Mouse (Mus musculus) intestine, embryonic 14.5 days (tissue): Measurements from ENCODE around the gene Six2. TPM values are rescaled to one million over a fixed set of nuclear protein-coding genes. Genes with fewer than 3 reads are reported as not detected.

Experiments used
- ATAC-seq: fragments of 200-750 bp; cut with Nextera tagmentation; replicated peaks from 2 replicates; pipeline ENCODE4 v1.8.0; 2017; ENCODE audit warnings: low read depth, moderate number of reproducible peaks, moderate TSS enrichment, moderate library complexity; ENCODE audit not compliant: low FRiP score, low TSS enrichment
- DNase-seq: peaks from one replicate; pipeline ENCODE4 v3.0.0-alpha.2; 2018; ENCODE audit warnings: low spot score
- H3K27ac ChIP-seq: fragments of 300-500 bp; sonication (generic); 2 replicates; pipeline ENCODE4 v1.5.1; 2014; ENCODE audit warnings: low read depth, mild to moderate bottlenecking, control low read depth
- H3K27me3 ChIP-seq: fragments of 300-500 bp; sonication (generic); replicated peaks from 2 replicates; pipeline ENCODE4 v1.6.1; 2014; ENCODE audit warnings: low read length, control low read depth; ENCODE audit not compliant: control insufficient read depth, insufficient read depth
- H3K36me3 ChIP-seq: fragments of 300-500 bp; sonication (generic); 2 replicates; pipeline ENCODE4 v1.6.1; 2014; ENCODE audit warnings: low read length, control low read depth; ENCODE audit not compliant: control insufficient read depth, insufficient read depth
- H3K4me1 ChIP-seq: fragments of 300-500 bp; sonication (generic); replicated peaks from 2 replicates; pipeline ENCODE4 v1.6.1; 2014; ENCODE audit warnings: low read length, control low read depth, mixed read lengths; ENCODE audit not compliant: control insufficient read depth, insufficient read depth
- H3K4me2 ChIP-seq: fragments of 300-500 bp; sonication (generic); 2 replicates; pipeline ENCODE4 v1.6.1; 2014; ENCODE audit warnings: low read length
- H3K4me3 ChIP-seq: fragments of 300-500 bp; sonication (generic); 2 replicates; pipeline ENCODE4 v1.5.1; 2014; ENCODE audit warnings: low read depth, low read length, control low read depth, mixed read lengths
- H3K9ac ChIP-seq: fragments of 300-500 bp; sonication (generic); 2 replicates; pipeline ENCODE4 v1.6.1; 2014; ENCODE audit warnings: mild to moderate bottlenecking, low read length
- H3K9me3 ChIP-seq: fragments of 300-500 bp; sonication (generic); 2 replicates; pipeline ENCODE4 v1.6.1; 2016; ENCODE audit warnings: low read length, control low read depth; ENCODE audit not compliant: control insufficient read depth
- WGBS: fragments of 180-500 bp; shearing (Covaris S2); extraction: QIAGEN DNeasy Blood & Tissue Kit; methylation state at CpG from one replicate; pipeline ENCODE4 v1.1.7; 2014; 5-methylcytosine and 5-hydroxymethylcytosine counted together
- polyA plus RNA-seq: library from polyadenylated mRNA; unstranded; fragments of >200 nt; fragmentation: Nextera tagmentation; extraction: Ambion mirVana; gene quantifications from 2 replicates; pipeline ENCODE4 v1.2.1, GENCODE M21; 2014

The Six2 gene
- polyA plus RNA-seq, 1 experiment from 2014 or later: 0.22 TPM

DNA sequence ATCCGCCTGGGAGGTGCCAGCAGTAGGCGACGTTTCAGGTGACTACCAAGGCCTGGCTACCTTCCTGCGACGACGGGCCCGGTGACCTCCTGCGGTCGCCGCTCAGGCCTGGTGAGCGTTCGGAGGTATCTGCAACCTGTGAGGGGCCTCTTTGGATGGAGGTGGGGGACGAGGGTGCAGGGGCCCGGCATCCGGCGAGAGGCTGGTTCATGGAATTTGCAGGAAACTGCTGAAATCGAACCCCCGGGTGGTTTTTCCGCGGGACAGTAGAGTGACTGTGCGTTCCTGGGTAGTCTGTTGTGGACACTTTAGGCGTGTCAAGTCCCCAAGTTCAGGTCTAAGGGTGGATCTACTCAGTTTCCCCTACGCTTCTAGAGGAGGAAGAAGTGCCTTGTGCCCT is 4.5 kb upstream of the Six2 start:
- WGBS: 3% methylated on average over 23 of the region's 23 CpGs
- Histone ChIP-seq H3K4me3 (no peak overlapping the region), H3K27ac (no peak overlapping the region), H3K4me1 (peaks cover 7% of the 10 kb centered on the region; the same call in 1 of the 2 replicates), H3K27me3 (peaks cover 94% of the 10 kb centered on the region), H3K9ac (no peak overlapping the region), H3K4me2 (no peak overlapping the region), H3K9me3 (no peaks in the 10 kb centered on the region), H3K36me3 (no peaks in the 10 kb centered on the region)
- ATAC-seq: no peak
- DNase-seq: no peak

DNA sequence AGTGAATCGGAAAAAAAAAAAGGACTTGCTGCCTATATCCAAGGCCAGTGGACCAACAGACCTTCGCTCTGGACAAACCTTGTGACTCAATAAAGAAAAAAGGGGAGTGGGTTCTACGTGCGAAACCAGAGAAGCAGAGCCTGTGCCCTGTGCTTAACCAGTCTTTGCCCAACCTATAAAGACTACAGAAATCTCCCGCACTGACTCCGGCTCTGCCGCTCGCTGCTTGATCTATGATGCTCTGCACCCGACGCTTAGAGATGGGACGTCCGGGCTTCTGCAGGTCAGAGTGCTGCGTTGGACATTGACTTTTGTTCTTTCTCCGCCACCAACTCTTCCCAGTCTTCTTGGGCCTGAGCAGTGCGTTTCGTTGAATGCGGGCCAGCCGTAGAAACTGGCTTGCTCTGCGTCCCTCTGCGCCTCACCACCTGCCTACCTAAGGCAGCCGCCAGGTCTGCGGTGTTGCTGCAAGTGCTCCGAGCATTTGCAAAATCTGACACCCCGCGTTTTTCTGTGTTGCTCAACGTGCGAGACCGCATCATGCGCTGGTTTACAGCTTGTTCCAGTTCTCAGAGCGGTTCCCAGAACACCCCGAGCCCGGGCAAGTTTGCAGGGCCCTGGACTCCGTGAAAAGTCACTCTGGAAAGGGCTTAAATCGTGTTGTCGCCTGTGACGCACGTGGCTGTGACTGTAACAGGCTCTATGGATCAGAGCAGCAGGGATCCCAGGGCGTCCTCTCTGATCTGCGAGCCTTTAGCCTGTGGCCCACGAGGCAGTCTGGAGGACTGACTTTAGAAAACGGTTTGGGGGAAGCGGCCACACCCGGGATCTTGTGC is 3.8 kb upstream of the Six2 start:
- Histone ChIP-seq H3K36me3 (no peaks in the 10 kb centered on the region), H3K27ac (no peak overlapping the region), H3K27me3 (peaks cover 96% of the 10 kb centered on the region), H3K9me3 (no peaks in the 10 kb centered on the region), H3K4me2 (no peak overlapping the region), H3K9ac (no peak overlapping the region), H3K4me3 (no peak overlapping the region), H3K4me1 (peaks cover 7% of the 10 kb centered on the region; the same call in 1 of the 2 replicates)
- ATAC-seq (no peak), DNase-seq (peak; percentile 86)
- 2% methylated on average over 43 of the region's 43 CpGs for WGBS

DNA sequence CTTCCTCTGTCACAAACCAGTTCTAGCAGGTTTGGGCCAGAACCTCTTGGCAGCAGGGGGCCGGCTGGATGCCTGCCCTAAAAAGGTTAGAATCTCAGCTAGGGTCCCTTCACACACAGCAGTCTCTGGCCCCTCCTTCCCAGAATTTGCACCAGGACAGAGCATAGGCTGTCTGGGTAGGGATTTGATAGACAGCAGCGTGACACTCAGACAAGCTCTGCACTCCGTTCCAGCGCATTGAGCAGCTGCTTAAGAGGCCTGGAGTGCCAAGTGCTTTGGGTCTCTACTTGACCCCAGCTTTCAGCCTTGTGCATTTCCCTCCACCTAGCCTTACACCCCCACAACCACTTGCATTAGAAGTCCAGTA is 2.9 kb upstream of the Six2 start:
- Histone ChIP-seq H3K27me3 (peaks cover 99% of the 10 kb centered on the region), H3K4me1 (peaks cover 7% of the 10 kb centered on the region; the same call in 1 of the 2 replicates), H3K4me3 (no peak overlapping the region), H3K27ac (no peak overlapping the region), H3K4me2 (no peak overlapping the region), H3K9ac (no peak overlapping the region), H3K36me3 (no peaks in the 10 kb centered on the region), H3K9me3 (no peaks in the 10 kb centered on the region)
- WGBS: 7% methylated on average over 4 of the region's 4 CpGs
- peak; percentile 65 for DNase-seq
- ATAC-seq: no peak

DNA sequence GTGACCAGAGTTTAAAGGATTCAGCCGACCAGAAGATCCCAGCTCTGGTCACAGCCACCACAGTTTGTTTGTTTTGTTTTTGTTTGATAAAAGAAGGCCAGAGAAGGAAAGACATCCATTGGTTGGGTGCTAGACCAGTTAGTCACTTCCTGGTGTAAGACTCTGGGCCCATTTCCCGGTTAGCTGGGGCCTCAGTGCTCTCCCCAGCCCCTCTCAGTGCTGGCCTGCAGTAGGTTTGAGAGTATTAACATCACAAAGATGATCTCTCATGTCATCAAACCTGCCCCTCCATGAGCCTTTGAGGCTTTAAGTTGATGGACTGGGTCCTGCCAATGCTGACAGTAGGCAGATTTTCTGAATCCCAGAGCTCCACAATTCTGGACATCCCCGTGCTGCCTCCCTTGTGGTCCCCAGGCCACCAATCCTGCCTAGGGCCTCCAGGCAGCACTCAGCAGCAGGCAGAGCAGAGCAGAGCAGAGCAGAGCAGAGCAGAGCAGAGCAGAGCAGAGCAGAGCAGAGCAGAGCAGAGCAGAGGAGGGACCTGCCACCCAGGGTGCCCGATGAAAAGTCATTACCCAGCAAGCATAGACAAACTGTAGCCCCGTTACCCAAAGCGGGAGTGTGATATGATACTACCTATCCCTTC is 2.4 kb upstream of the Six2 start:
- H3K4me3 ChIP-seq: no peak overlapping the region
- ATAC-seq (no peak), DNase-seq (peak; percentile 62)
- no peaks in the 10 kb centered on the region for H3K36me3 ChIP-seq
- H3K27me3 ChIP-seq: peaks cover 99% of the 10 kb centered on the region
- 7% methylated on average over 6 of the region's 6 CpGs for WGBS
- H3K4me1 ChIP-seq: peaks cover 7% of the 10 kb centered on the region; the same call in 1 of the 2 replicates
- no peak overlapping the region for H3K27ac ChIP-seq
- H3K9me3 ChIP-seq: no peaks in the 10 kb centered on the region
- H3K9ac ChIP-seq: no peak overlapping the region
- no peak overlapping the region for H3K4me2 ChIP-seq

DNA sequence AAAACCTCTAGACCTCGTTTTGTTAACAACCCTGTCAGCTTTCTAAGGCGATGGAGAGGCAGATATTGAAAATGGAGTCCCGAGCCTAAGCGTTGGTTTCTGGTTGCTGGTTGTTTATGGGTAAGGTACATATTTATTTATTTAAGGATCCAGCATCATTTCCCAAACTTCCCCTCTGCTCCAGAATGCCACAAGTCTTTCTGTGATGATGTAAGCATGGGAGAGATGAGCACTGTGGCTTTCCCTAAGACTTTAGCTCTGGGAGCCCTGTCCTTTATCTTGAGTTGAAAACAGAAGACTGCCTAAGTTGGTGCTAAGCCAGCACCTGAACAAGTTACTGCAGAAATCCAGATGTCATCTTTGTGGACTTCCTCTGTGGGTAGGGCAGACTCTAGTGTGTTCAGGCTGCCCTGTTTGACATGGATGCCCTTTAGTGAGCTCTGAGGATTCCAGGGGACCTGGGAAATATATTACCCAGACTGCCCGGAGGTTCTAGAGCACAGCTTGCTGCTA is 1.8 kb upstream of the Six2 start:
- Histone ChIP-seq H3K36me3 (no peaks in the 10 kb centered on the region), H3K4me2 (no peak overlapping the region), H3K27ac (no peak overlapping the region), H3K4me3 (no peak overlapping the region), H3K9ac (no peak overlapping the region), H3K9me3 (no peaks in the 10 kb centered on the region), H3K27me3 (peaks cover 100% of the 10 kb centered on the region), H3K4me1 (peaks cover 7% of the 10 kb centered on the region; the same call in 1 of the 2 replicates)
- 13% methylated on average over 5 of the region's 5 CpGs for WGBS
- DNase-seq: no peak
- no peak for ATAC-seq

DNA sequence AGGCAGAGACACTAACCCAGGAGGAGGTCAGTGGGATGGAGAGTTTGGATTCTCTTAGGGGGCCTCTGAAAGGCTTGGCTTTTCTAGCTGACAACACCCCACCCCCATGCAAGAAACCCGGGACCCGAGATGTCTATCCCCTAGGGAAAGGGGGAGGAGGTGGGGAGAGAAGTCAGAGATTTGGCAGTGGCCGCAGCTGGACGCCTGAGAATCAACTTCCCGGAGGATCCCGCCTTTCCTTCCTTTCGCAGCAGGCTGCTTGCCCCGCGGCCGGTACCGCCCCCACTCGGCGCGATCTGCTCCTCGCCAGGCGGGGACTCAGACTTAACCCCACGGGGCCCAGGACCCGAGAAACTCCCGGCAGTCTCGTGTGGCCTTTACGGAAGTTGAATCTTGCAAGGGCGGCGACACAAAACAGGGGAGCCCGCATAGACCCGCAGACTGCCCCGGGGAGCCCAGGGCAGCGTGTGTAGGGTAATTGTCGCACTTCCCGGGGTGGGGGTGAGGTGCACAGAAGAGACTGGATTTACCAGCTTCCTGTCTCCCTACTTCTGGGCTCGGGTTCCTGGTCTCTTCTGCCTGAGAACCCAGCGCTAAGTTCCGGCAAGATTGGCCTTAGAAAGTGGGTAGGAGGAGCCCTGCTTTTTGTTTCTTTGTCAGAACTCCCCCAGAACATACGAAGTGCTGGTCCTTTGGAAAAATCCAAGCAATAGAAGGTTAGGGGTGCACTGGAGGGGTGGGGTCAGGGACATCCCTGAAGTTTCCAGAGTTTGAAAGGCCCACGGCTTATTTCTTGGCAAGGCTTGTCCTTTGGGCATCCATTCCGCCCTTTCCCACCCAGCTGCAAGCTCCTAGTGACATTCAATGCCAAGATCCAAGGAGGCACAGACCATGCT is 1.1 kb upstream of the Six2 start:
- peak; percentile 79 for DNase-seq
- Histone ChIP-seq H3K4me1 (peaks cover 7% of the 10 kb centered on the region; the same call in 1 of the 2 replicates), H3K27me3 (peaks cover 95% of the 10 kb centered on the region), H3K27ac (no peak overlapping the region), H3K36me3 (no peaks in the 10 kb centered on the region), H3K9me3 (no peaks in the 10 kb centered on the region), H3K9ac (no peak overlapping the region), H3K4me3 (peak overlapping the region; percentile 42), H3K4me2 (peak overlapping the region; percentile 74)
- ATAC-seq: no peak
- under 1% methylated on average over 35 of the region's 35 CpGs for WGBS

- under 1% methylated on average over 86 of the region's 109 CpGs for WGBS
- ATAC-seq (peak; percentile 19), DNase-seq (peak; percentile 81)
- peak overlapping the region; percentile 25 for H3K9ac ChIP-seq
- peak overlapping the region; percentile 42 for H3K4me3 ChIP-seq
- H3K27ac ChIP-seq: no peak overlapping the region
- peak overlapping the region; percentile 74 for H3K4me2 ChIP-seq
- peaks cover 7% of the 10 kb centered on the region; the same call in 1 of the 2 replicates for H3K4me1 ChIP-seq
- H3K27me3 ChIP-seq: peaks cover 95% of the 10 kb centered on the region
- H3K36me3 ChIP-seq: no peaks in the 10 kb centered on the region
- H3K9me3 ChIP-seq: no peaks in the 10 kb centered on the region
Observed at GRCm38 (mm10) chr17:85687421-85688235, 446 bp downstream of the Six2 start.
